Mouse (Mus musculus): ENCODE measurements around the gene Adarb1.
A peak's percentile ranks its signal among the peaks of the same experiment; 100 is the strongest.

Gene Adarb1

DNA sequence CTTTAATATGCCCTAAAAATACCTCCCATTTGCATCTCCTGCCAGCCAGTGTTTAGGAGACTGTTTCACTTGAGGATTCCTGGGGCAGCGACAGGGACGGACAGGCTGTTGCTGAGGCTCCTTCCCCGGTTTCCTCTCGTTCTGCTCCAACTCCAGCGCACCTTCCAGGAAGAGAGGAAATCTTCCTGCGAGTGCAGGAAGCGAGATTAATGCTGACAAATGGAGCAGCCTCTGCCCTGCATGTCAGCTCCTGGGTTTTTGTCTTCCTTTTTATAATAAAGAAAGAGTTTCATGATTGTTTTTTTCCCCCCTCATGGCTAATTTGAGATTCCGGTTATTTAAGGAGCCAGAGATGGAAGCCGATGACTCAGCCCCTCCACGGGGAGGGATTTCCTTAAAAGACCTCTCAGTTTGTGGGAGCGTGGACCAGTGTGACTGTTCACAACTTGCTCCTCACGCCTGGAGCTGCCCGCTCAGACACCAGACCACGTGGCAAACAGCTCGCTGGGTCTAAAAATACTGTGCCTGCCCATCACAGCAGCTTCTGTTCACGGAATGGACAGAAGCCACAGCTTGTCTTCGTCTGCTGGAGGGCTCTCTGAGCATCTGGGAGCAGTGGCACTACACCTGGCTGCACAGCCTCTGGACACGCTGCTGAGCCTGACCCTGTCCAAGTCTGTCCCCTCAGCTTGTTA lies 16.5 kb upstream of the Adarb1 start:
- DNase-seq: peak; percentile 48

DNA sequence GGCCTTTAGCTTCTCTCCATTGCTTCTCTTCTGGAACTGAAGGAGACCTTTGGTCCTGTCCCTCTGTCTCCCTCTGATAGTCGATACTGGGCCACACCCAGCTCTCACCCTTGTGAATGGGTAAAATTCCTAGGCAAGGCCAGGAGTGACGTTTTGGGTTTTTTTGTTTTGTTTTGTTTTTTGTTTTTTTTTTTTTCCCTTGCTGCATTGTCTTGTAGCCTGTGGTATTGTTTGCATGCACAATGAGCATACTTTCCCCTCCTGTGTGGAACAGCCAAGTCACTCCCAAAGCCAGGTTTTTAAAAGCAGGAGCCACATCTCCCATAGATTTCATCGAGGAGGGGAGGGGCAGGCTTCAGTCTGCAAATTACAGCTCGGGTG lies 16.0 kb upstream of the Adarb1 start:
- no peak for DNase-seq

DNA sequence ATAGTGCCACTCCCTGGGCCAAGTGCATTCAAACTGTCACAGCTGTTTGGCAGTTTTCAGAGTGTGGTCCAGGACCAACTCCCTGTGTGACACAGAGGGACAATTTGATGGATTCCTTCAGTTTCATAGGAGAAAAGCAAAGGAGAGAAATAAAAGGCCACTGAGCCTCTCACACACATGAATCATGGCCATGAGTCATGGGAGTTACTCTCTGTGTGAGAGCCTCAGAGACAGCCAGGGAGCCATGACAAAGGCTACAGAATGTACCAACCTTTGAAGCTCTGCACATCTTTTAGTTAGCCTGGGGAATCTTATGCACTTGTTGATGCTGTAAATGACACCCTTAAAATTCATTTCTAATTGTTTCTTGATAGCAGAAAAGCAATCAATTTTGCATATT lies 12.7 kb upstream of the Adarb1 start:
- DNase-seq: no peak

DNA sequence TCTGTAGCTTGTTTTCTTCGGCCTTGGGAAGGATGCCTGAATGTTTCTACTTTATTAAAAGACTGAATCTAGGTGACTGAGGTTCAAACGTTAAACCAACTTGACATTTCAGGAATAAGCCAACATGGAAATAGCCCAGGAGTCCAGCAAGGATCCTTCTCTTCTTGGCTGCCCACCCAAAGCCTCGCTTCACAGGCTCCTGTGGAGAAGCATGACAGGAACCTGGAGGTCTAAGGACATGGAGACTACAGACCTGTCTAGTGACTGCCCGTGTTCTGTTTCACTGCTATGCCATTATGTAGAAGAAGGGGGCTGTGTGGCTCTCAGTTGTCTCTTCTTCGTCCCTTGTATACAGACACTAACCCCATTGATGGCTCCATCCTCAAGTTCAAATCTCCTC lies 11.9 kb upstream of the Adarb1 start:
- DNase-seq: no peak

DNA sequence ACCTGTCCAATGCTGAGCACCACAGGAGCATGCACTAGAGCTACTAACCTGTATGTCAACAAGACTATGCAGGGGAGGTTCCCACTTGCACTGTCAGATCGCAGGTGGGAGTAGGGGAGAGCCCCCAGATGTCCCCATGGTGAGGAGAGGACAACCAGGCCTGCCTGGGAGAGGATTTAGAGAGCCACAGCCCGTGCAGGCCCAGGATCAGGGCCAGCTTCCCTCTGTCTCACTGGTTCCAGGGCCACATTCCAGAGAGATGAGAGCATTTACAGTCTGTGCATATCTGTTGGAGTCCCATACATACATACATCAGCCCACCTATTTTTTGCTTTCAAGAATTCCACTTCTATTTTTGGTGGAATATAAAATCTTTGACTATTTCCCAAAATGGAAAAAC lies 9.5 kb upstream of the Adarb1 start:
- no peak for DNase-seq

DNA sequence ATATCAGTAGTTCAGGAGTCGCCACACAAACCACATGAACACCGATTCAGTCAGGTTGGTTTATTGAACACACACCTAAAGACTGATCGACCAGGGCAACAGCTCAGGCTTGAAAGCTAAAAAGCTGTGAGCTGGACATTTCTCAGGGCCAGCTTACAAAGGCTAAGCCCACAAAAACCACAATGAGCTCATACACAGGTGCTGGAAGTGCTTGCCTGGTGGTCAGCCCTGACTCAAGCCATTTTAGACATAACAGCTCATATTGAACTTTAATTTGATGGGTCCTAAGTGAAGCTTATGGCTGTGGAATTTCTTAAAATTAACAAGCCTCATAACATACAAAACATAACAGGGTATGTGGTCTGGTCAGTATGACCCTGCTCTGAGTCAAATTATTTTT lies 2.1 kb upstream of the Adarb1 start:
- no peak for DNase-seq

DNA sequence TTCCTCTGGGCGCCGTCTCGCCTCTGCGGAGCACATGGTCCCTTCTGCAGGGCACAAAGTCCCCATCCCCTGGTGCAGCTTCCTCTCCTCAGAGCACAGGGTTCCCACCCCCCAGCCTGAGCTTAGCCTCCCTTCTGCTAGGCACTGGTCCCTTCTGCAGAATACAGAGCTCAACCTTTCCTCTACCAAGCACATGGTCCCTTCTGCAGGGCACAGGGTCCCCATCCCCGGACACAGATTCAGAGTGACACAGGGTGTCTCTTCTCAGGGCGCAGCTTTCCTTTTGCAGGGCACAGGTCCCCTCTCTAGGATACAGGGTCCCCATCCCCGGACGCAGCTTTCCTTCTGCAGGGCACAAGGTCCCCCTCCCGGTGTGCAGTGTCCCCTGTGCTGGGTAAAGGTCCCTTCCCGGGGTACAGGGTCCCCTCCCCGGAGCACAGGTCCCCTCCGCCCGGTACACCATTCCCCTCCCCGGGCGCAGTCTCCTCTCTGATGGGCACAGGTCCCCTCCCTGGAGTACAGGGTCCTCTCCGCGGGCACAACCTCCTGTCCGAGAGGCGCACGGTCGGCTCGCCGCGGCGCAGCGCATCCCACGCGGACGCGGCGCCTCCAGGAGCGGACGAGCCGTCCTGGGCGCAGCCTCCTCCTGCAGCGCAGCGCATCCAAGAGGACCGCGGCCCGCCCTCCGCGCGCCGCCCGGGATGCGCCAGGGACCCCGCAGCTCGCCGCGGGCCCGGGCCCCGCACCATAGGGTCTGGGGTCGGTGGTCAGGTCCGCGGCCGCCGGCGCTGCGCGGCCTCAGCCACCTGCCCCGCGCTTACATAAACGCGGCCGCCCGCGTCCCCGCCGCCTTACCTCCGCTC lies 599 bp downstream of the Adarb1 start:
- DNase-seq: no peak

DNA sequence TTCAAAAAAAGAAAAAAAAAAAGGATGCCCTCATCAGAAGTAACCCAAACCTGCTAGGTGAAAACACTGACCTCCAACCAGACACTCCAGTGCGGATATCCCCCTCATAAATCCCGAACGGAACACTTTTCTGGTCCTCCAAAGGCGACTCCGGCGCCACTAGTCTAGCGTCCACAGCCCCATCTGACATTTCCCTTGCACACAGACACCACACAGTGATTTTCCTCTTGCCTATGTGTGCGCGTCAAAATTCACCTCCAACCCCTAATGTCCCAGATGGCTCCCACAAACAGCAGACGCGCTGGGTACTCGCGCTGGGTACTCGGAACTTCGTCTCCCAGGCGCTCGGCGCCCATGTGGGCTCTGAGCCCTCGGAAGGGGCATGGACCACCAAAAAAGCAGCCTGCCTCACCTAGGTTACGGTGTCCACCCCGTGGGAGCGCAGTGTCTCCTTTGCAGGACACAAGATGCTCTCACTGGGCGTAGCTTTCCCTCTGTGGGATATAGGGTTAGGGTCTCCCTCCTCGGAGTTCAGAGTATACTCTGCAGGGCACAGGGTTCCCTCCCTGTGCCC lies 1.3 kb downstream of the Adarb1 start:
- DNase-seq: no peak

DNA sequence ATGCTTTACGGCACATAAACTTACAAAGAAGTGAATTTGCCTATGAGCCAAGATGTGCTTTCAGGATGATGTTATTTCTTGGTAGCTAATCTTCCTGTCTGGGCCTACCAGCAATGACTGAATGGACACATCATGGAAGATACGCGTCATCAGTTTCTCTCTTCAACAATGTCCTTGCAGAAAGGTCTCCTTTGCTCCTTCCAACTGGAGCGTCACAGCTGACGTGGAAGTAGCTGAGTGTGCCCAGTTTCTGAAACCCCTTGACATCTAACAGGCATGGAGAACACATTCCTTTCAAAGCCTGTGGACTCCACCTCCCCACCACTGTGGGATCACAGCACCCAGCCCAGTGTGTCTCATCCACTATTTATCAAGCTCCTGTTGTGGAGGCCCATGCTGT lies 2.2 kb downstream of the Adarb1 start:
- DNase-seq: peak; percentile 65

DNA sequence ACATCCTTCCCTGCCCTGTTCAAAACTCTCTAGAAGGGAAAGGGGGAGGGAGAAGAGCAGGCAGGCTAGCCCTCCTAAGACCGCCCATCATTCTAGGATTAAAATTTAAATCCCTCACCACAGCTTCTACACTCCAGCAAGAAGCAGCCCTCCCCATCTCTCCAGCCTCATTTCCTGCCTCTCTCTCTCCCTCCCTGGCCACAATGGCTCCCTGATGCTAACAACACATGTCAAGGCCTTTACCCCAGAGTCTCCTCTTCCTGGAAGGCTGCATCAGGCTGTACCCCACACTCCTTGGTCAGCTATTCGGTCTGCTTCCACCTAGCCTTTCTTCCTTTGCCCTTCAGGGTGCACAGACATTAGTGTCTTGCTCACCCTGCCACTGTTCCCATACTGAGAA lies 4.3 kb downstream of the Adarb1 start:
- no peak for DNase-seq

DNA sequence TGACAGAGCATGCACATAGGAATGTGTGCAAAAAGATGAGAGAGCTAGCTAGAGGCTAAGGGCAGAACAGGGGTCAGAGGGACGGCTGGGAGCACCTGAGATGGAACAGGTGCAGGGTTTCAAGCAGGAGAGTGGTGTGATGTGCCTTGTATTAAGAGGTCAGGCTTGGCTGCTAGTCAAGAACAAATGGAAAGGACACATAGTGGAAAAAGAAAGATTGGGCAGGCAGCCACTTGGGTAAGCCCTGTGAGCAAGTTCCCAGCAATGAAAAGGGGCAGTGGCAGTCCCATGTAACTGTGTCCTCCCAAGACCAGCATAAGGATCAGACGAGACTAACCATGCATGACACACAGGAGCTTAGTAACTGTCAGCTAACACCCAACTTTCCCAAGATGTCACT lies 8.9 kb downstream of the Adarb1 start:
- DNase-seq: no peak

DNA sequence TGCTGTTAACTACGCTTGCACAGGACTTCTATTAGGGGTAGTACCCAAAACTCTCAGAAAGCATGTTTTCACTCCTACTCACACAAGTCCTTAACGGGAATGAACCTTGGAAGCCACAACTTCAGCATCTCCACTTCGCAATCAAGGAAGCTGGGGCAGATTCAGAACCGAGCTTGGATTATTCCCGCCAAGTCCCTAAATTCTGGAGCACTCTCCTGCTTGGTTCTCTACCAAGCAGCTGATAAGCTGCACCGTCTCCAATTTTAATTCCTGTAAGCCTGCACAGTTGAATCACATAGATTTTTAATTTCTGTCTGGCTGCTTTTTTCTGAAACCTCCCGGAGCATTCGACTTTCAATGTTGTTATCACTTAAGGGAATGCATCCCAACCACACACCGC lies 9.8 kb downstream of the Adarb1 start:
- no peak for DNase-seq

DNA sequence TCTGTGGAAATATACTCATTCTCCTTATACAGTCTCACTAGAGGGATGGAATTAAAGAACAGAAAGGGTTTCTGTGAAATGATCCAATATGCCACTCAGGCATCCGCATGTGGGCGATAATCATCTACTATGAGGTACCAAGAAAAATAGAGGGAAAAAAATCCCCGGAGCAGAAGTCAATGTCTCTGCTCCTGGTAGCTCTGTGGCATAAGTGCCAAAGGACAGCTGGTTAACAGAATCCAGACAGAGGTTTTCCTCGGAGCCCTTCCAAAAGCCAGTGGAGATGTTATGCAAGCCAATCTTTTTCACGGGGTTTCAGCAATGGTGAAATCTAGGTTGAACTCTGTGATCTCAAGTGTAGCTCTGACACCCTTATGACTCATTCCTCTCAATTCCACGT lies 11.6 kb downstream of the Adarb1 start:
- DNase-seq: no peak

DNA sequence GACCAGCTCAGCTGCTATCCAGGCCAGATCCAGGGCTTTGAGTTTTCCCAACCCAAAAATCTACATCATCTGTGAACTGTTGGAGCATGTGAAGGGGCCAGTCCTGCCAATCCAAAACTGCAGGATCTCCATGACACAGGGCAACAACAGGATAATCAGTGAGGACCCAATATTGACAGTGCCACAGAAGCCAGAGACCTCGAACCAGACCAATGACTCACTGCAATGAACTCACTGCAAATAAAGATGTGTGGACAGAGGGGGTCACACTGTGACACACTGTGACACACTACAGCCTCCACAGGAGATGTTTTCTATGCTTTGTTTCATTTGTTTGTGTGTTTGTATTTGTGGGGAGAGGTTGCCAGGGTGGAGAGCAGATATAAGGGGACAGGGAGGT lies 15.6 kb downstream of the Adarb1 start:
- DNase-seq: no peak

DNA sequence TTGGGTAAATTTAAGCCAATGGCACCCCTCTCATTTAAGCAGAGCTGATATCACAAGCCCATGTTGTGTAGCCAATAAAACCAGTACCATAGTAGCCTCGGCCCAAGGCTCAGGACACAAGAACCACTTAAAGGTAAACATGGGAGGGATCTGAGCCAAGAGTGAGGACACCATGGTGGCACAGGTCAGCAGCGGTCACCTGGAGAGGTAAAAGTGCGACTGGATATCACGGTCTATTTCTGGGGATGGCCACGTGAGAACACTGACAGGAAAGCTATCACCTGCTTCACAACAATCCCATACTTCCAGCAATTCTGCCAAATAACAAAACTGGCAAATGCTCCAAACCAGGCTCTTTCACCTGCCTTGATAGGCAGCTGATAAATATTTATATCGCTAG lies 17.0 kb downstream of the Adarb1 start:
- DNase-seq: no peak

DNA sequence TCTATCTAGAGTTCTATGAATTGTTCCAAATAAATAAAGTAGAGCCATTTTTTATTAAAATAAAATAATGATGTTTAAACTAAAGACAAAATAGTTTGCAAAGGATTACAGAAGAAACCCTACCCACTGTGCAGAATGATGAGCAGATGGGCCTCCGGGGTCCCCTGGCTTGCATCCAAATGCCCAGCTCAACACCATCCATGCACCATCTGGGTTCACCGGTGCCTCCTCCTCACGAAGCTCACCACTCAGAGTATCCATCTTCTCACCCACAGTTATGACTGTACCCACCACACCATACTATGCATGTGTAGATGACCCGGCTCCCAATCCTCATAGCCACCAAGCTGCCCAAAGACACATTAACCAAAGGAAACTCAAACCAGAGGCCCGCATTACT lies 18.1 kb downstream of the Adarb1 start:
- no peak for DNase-seq

DNA sequence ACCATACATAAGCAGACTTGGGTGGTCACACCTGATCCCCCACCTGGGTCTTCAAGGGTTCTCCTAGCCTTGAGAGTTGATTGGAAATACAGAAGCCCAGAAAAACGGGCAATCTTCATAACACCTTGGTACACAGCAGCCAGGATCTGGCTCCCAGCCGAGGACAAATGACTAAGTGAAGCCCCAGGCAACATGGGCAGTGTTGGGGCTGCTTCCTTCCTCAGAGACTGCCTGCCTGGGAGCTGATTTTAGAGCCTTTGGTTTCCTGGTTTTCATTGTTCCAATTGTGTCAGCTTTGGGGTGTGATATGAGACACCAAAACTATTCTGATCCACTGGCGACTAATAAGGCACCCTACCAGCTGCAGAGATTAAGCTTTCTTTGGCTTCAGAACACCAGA lies 20.0 kb downstream of the Adarb1 start:
- peak; percentile 57 for DNase-seq

DNA sequence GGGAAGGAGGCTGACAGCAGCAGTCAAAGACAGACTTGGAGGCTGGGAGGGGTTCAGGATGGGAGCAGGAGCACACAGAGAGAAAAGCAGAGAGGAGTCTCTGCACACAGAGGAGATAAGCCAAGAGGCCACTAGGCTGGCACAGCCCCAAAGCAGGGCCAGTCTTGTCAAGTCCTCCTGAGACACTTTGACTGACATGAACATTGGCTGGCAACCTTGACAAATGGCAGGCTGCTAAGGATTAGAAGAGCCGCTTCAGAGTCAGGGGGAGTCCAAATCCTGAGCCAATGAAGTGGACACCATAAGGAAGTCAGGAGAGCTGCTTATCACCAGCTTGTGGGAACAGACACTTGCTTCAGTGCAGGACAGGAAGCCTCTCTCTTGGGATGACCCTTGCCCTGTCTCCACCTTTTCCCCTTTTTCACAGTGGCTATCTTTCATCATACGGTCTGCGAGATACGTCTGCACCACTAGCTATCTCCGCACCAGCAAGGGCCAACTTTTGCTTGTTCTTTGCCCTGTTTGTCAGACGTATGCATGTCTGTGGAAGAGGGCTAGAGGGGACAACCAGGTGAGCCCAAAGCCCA lies 20.9 kb downstream of the Adarb1 start:
- DNase-seq: no peak

DNA sequence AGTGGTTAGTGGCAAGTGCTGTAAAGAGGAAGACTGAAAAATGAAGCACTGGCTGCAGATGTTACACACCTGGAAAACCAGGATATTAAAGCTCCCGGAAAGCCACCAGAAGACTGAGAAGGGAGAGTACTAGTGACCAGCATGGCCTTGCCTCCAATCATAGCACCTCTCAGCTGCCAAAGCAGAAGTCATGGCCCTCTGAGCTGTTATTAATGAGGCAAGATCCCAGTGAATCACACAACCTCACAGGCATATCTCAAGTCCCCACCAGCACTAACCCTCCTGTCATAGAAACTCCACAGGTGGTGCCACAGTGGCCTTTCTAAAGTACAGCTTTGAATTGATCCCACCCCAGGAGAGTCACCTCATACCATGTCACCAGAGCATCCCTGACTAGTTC lies 22.1 kb downstream of the Adarb1 start:
- DNase-seq: no peak

DNA sequence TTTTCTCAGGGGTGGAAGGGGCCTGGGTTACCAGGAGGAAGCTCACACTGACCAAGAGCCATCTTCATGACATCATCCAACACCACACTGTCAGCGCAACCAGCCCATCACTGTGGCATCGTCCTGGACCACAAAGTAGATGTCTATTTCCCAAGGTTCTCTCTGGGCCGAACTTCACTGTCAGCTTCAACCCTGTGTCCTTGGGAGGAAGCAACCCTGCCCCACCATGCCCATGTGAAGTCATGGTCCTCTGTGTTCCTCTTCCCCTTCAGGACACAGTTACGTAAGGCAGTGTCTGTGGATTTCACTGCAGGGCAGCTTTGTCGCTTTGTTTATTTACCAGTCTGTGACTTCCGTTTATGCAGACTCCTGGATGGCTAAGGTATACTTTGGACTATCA lies 27.0 kb downstream of the Adarb1 start:
- no peak for DNase-seq

DNA sequence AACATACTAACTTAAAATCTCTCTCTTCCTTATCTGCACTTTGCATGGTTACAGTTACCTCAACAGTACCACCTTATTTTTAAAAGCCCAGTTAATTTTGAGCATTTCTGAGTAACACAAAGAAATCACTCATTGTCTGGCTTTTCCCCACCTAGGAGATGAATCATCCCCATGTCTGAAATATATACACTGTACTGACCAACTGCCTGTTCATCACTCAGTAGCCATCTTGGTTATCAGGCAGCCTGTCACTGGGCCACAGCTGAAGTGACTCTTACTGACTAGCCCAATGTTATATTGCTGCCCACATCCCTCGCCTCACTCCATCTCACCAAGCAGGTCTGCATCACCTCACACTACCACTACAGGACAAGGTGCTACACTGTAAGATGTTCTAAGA lies 30.5 kb downstream of the Adarb1 start:
- no peak for DNase-seq

DNA sequence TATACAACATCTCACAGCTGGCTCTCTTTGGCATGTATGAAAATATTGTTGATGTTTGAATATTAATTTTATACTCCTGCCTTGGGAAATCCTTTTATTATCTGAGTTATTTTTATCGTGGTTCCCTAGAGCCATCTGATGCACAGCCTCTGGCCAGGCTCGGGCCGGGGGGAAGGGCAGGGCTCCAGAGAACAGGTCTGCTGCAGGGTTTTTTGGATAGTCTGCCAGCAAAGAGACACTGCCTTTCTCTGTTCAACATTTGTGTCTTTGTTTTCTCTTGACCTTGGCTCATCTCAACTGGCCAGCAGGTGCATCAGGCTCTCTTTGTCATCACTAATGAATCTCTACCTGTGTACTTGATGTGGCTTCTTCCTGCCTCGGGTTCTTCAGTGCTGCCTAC lies 32.3 kb downstream of the Adarb1 start:
- no peak for DNase-seq

DNA sequence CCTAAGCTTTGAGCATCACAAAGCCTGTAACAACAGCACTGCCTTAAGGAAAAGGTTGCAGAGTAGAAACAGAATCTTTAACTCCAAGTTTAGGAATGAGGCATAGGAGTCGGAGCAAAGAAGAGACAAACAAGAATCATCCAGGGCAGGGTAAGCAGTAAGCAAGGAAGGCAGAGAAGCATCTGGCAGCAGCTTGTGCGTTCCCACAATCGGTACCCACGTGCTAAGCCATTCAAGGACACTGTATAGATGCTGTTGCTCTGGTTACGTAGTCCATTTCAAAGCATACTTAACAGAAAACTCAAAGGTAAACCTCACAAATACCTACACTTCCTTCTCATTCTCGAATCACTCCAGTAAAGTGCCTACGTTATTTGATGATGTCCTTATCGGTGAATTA lies 35.0 kb downstream of the Adarb1 start:
- DNase-seq: no peak

DNA sequence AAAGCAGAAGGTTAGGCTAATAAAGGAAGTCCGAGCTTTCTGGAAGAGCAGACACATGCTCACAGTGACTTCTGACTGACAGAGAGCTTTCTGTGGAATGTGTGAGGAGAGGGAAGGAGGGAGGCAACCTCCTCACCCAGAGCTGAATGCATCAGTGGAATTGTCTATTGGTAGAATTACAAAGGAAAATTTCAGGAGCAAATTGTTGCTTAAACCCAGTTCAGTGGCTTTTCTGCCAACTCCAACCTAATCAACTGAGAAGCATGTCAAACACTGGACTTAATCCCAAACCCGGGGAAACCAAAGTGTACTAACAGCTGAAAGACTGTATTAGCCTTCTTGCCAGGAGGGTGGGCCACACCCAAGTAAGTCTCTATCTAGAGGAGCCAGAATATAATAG lies 36.9 kb downstream of the Adarb1 start:
- DNase-seq: no peak

Measured in lung, postnatal 14 days (tissue).